Mouse (Mus musculus): Measurements from ENCODE around the gene Vmn1r32. TPM values are rescaled to one million over a fixed set of nuclear protein-coding genes. Genes with fewer than 3 reads are reported as not detected.

Gene Vmn1r32
- polyA plus RNA-seq (2015; fragmentation: Nextera tagmentation; extraction: Ambion mirVana): 0.07 TPM in 1 of 2 replicates, not detected in the other

GRCm38 (mm10) chr6:66559996-66560395 lies at the start of gene Vmn1r32:
Gene Vmn1r32 (minus strand): TSS chr6:66560096.

GRCm38 (mm10) chr6:66535028-66535862 lies 24.7 kb downstream of the Vmn1r32 start, which contains the start of gene Mad2l1:
Gene Mad2l1 (plus strand): TSS chr6:66535390.

Other genes starting within 250 kb of the Vmn1r32 start
- 101 and 110 TPM in 2 replicates for gene Mad2l1, start 24.7 kb downstream of the Vmn1r32 start, polyA plus RNA-seq (2015; fragmentation: Nextera tagmentation; extraction: Ambion mirVana)
- gene Vmn1r33, start 58.2 kb upstream of the Vmn1r32 start, polyA plus RNA-seq (2015; fragmentation: Nextera tagmentation; extraction: Ambion mirVana): not detected in 2 replicates
- not detected in 2 replicates for gene Vmn1r34, start 83.8 kb upstream of the Vmn1r32 start, polyA plus RNA-seq (2015; fragmentation: Nextera tagmentation; extraction: Ambion mirVana)
- not detected in 2 replicates for gene Vmn1r35, start 125.8 kb upstream of the Vmn1r32 start, polyA plus RNA-seq (2015; fragmentation: Nextera tagmentation; extraction: Ambion mirVana)
- gene Vmn1r36, start 159.1 kb upstream of the Vmn1r32 start, polyA plus RNA-seq (2015; fragmentation: Nextera tagmentation; extraction: Ambion mirVana): not detected in 2 replicates
- gene Vmn1r37, start 169.3 kb upstream of the Vmn1r32 start, polyA plus RNA-seq (2015; fragmentation: Nextera tagmentation; extraction: Ambion mirVana): not detected in 2 replicates
- gene Vmn1r38, start 222.5 kb upstream of the Vmn1r32 start, polyA plus RNA-seq (2015; fragmentation: Nextera tagmentation; extraction: Ambion mirVana): not detected in 2 replicates

All from spleen, postnatal 0 days (tissue).